In the genomic region with DNA sequence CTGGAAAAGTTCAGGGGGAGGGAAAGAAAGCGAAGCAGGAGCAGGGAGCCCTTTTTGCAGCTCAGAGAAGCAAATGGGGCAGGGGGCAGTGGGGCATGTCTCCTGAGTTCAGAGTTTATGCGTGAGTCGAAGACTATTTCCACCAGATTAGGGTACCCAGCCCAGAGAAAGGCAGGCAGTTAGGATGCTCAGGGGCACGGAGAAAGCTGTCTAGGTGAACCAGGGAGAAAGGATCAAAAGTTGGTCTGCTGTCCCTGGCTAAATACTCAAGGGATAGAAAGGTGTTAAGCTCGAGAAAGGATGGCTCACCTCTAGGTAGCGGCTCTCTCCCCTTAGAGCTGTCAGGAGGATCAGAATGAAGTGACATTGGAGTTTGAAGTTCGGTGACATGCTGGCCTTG, we compare ENCODE assay signal across 9 mouse cellular contexts. TPM values are rescaled to one million over a fixed set of nuclear protein-coding genes. Genes with fewer than 3 reads are reported as not detected.
DNase-seq lines count a peak whose midpoint lies in the region; ATAC-seq and TF ChIP-seq lines count a peak whose summit lies in the region.
"Had no signal": no experiment of that assay in that cellular context is flagged by ENCODE, and none has a peak within 500 bp of the region (broad histone marks: within the 10 kb centered on the region; RNA-seq: fewer than 3 reads in every experiment).

No protein-coding gene starts in this region.

- no peak for ATAC-seq in lung, embryonic 14.5 days (ENCODE audit: insufficient read depth)
- no peak for ATAC-seq in forebrain, embryonic 16.5 days
- ATAC-seq in limb, embryonic 15.5 days (ENCODE audit: insufficient number of reproducible peaks, low FRiP score, low TSS enrichment, low read depth), result no peak
- ATAC-seq in stomach, postnatal 0 days (ENCODE audit: low FRiP score, low TSS enrichment), result no peak
- ATAC-seq in inflammation-experienced regulatory T-cells, adult 6 months, result no peak

- peaks cover 29% of the 10 kb centered on the region for H3K27me3 ChIP-seq in lung, embryonic 14.5 days (ENCODE audit: insufficient read depth, low read length)
- H3K27me3 ChIP-seq in forebrain, embryonic 16.5 days (replicated peaks; ENCODE audit: control insufficient read depth, insufficient read depth, low read length), result peaks cover 10% of the 10 kb centered on the region; the same call in 1 of the 2 replicates
- peaks cover 30% of the 10 kb centered on the region for H3K27me3 ChIP-seq in limb, embryonic 15.5 days
- H3K27me3 ChIP-seq in stomach, postnatal 0 days (ENCODE audit: control insufficient read depth, insufficient read depth, low read length), result peaks cover 10% of the 10 kb centered on the region

- peak overlapping the region; percentile 83 for H3K4me2 ChIP-seq in lung, embryonic 14.5 days
- H3K4me2 ChIP-seq in forebrain, embryonic 16.5 days (ENCODE audit: low read length), result peak overlapping the region; percentile 95
- H3K4me2 ChIP-seq in limb, embryonic 15.5 days, result peak overlapping the region; percentile 88
- peak overlapping the region; percentile 73; the same call in 1 of the 2 replicates for H3K4me2 ChIP-seq in stomach, postnatal 0 days (replicated peaks; ENCODE audit: low read depth)

- peak overlapping the region; percentile 16; the same call in 1 of the 2 replicates for H3K9ac ChIP-seq in lung, embryonic 14.5 days
- H3K9ac ChIP-seq in forebrain, embryonic 16.5 days (replicated peaks; ENCODE audit: low read depth, low read length), result peak overlapping the region; percentile 51; the same call in 1 of the 2 replicates
- no peak overlapping the region for H3K9ac ChIP-seq in limb, embryonic 15.5 days
- no peak overlapping the region for H3K9ac ChIP-seq in stomach, postnatal 0 days (ENCODE audit: low read length)

- DNase-seq in lung, embryonic 14.5 days, result no peak
- DNase-seq in lung, postnatal 36 days, result no peak
- no peak for DNase-seq in stomach, postnatal 0 days (ENCODE audit: low spot score)
- no peak for DNase-seq in left cerebral cortex, adult 2 months (ENCODE audit: extremely low spot score in 1 of 2, low spot score in 2 of 2)
- DNase-seq: kidney, adult 18-20 months had no signal

- H3K9me3 ChIP-seq in lung, embryonic 14.5 days (ENCODE audit: low read depth, low read length), result no peaks in the 10 kb centered on the region
- no peaks in the 10 kb centered on the region for H3K9me3 ChIP-seq in forebrain, embryonic 16.5 days (ENCODE audit: control insufficient read depth, low read length)
- no peaks in the 10 kb centered on the region for H3K9me3 ChIP-seq in limb, embryonic 15.5 days
- no peaks in the 10 kb centered on the region for H3K9me3 ChIP-seq in stomach, postnatal 0 days (ENCODE audit: control insufficient read depth, low read length)

- no peak overlapping the region for H3K27ac ChIP-seq in lung, embryonic 14.5 days (ENCODE audit: low read depth)
- H3K27ac ChIP-seq in forebrain, embryonic 16.5 days (ENCODE audit: low read length), result no peak overlapping the region
- no peak overlapping the region for H3K27ac ChIP-seq in limb, embryonic 15.5 days
- no peak overlapping the region for H3K27ac ChIP-seq in stomach, postnatal 0 days (replicated peaks)
- H3K27ac ChIP-seq in left cerebral cortex, adult 2 months, result no peak overlapping the region

- no peak for TF ChIP-seq EP300 in stomach, postnatal 0 days (optimal IDR thresholded peaks at IDR 0.05)

- peak overlapping the region; percentile 40; the same call in 1 of the 2 replicates for H3K4me3 ChIP-seq in lung, embryonic 14.5 days (ENCODE audit: low read depth, low read length)
- no peak overlapping the region; the same call in 1 of the 2 replicates for H3K4me3 ChIP-seq in forebrain, embryonic 16.5 days (replicated peaks; ENCODE audit: low read length)
- peak overlapping the region; percentile 42 for H3K4me3 ChIP-seq in limb, embryonic 15.5 days
- H3K4me3 ChIP-seq in stomach, postnatal 0 days (ENCODE audit: low read depth, low read length), result peak overlapping the region; percentile 42; the same call in 1 of the 2 replicates
- H3K4me3 ChIP-seq in left cerebral cortex, adult 2 months, result no peak overlapping the region

- intact Hi-C loops in left cerebral cortex, adult 2 months (cut with DNase I), result no loop called here

- no peaks in the 10 kb centered on the region for H3K36me3 ChIP-seq in lung, embryonic 14.5 days (ENCODE audit: insufficient read depth)
- H3K36me3 ChIP-seq in forebrain, embryonic 16.5 days (ENCODE audit: control insufficient read depth, insufficient read depth), result no peaks in the 10 kb centered on the region
- H3K36me3 ChIP-seq in limb, embryonic 15.5 days, result no peaks in the 10 kb centered on the region
- H3K36me3 ChIP-seq in stomach, postnatal 0 days (ENCODE audit: control insufficient read depth, insufficient read depth, low read length), result no peaks in the 10 kb centered on the region

- WGBS in lung, embryonic 14.5 days, result 15% methylated on average over 7 of the region's 7 CpGs
- 13% methylated on average over 7 of the region's 7 CpGs for WGBS in forebrain, embryonic 16.5 days
- WGBS in limb, embryonic 15.5 days, result 13% methylated on average over 7 of the region's 7 CpGs
- WGBS in stomach, postnatal 0 days, result 26% methylated on average over 7 of the region's 7 CpGs

- TF ChIP-seq CTCF in lung, embryonic 14.5 days (IDR thresholded peaks at IDR 0.05; ENCODE audit: low read depth), result no peak
- no peak for TF ChIP-seq CTCF in stomach, postnatal 0 days (IDR thresholded peaks at IDR 0.05; ENCODE audit: low read depth)
- TF ChIP-seq CTCF in left cerebral cortex, adult 2 months (IDR thresholded peaks at IDR 0.05), result no peak

- H3K4me1 ChIP-seq in lung, embryonic 14.5 days (ENCODE audit: insufficient read depth), result no peaks in the 10 kb centered on the region
- H3K4me1 ChIP-seq in forebrain, embryonic 16.5 days (replicated peaks; ENCODE audit: control insufficient read depth, insufficient read depth, low read length), result peaks cover 12% of the 10 kb centered on the region
- peaks cover 12% of the 10 kb centered on the region for H3K4me1 ChIP-seq in limb, embryonic 15.5 days
- H3K4me1 ChIP-seq in stomach, postnatal 0 days (replicated peaks; ENCODE audit: control insufficient read depth, insufficient read depth), result no peaks in the 10 kb centered on the region

RNA-seq across cellular contexts. Expression of a gene that starts 0.4 kb away (rescaled TPM):
- polyA plus RNA-seq in lung, embryonic 14.5 days (2014; fragmentation: Nextera tagmentation; extraction: Ambion mirVana), result 0.11 TPM in 1 of 2 replicates, not detected in the other
- polyA plus RNA-seq in forebrain, embryonic 16.5 days (2015; fragmentation: Nextera tagmentation; extraction: Ambion mirVana), result 0.93 and 1.2 TPM in 2 replicates
- polyA plus RNA-seq in limb, embryonic 15.5 days (2015; fragmentation: Nextera tagmentation; extraction: Ambion mirVana), result 0.12 and 0.20 TPM in 2 replicates
- 0.05 and 0.08 TPM in 2 replicates for polyA plus RNA-seq in stomach, postnatal 0 days (2015; fragmentation: Nextera tagmentation; extraction: Ambion mirVana)
- total RNA-seq in left cerebral cortex, adult 2 months (2021), result 10 to 100 TPM; 24.5 to 25.0 TPM
- polyA plus RNA-seq in inflammation-experienced regulatory T-cells, adult 6 months (2017; shearing (Covaris generic)), result not detected
- total RNA-seq: liver, adult 2 months had no signal
- polyA plus RNA-seq: liver, adult 2 months had no signal

RNA-seq across cellular contexts. Expression of a gene that starts 34.2 kb away (rescaled TPM):
- polyA plus RNA-seq in lung, embryonic 14.5 days (2014; fragmentation: Nextera tagmentation; extraction: Ambion mirVana), result 0.74 TPM in 1 of 2 replicates, not detected in the other
- not detected in 2 replicates for polyA plus RNA-seq in forebrain, embryonic 16.5 days (2015; fragmentation: Nextera tagmentation; extraction: Ambion mirVana)
- not detected in 2 replicates for polyA plus RNA-seq in limb, embryonic 15.5 days (2015; fragmentation: Nextera tagmentation; extraction: Ambion mirVana)
- 0.38 and 0.39 TPM in 2 replicates for polyA plus RNA-seq in stomach, postnatal 0 days (2015; fragmentation: Nextera tagmentation; extraction: Ambion mirVana)
- not detected for total RNA-seq in left cerebral cortex, adult 2 months (2021)
- not detected for polyA plus RNA-seq in inflammation-experienced regulatory T-cells, adult 6 months (2017; shearing (Covaris generic))
- total RNA-seq: liver, adult 2 months had no signal
- polyA plus RNA-seq: liver, adult 2 months had no signal

Comparison
In these comparisons a context has a peak if more than half of its experiments do, and no peak if none do; other contexts are left out.
1. H3K4me3 ChIP-seq: peak in lung, embryonic 14.5 days (single experiment), limb, embryonic 15.5 days (single experiment) and stomach, postnatal 0 days (single experiment); none in forebrain, embryonic 16.5 days (single experiment) and left cerebral cortex, adult 2 months (single experiment).
2. H3K9ac ChIP-seq: peak in lung, embryonic 14.5 days (single experiment) and forebrain, embryonic 16.5 days (single experiment); none in limb, embryonic 15.5 days (single experiment) and stomach, postnatal 0 days (single experiment).
3. Peak in every context shown above with its lines, with median percentiles within 50 percentile points of each other: H3K4me2 ChIP-seq.